Mouse (Mus musculus): ENCODE measurements around the gene Wdr20. TPM values are rescaled to one million over a fixed set of nuclear protein-coding genes. Genes with fewer than 3 reads are reported as not detected.
"Not testable (repeated sequence)": the region's sequence is repeated elsewhere in the genome, so short reads cannot be mapped to it uniquely, and the experiment has no call there.

Gene Wdr20
- total RNA-seq (2014; rRNA removed; ENCODE audit: low replicate concordance) (36.9 and 45.8 TPM in 2 replicates), polyA plus RNA-seq (2015; fragmentation: Nextera tagmentation; extraction: Ambion mirVana) (10.7 and 12.1 TPM in 2 replicates)

GRCm38 (mm10) chr12:110737170-110738157 is at the start of gene Wdr20:
TSS of gene Wdr20 (plus strand) at chr12:110737944.
- under 1% methylated on average over 66 of the region's 69 CpGs for WGBS
- H3K9ac ChIP-seq (replicated peaks; ENCODE audit: low read depth, low read length): peak within 1 kb of the TSS; percentile 86
- peaks cover 8% of the 10 kb centered on the region for H3K4me1 ChIP-seq (ENCODE audit: control insufficient read depth, insufficient read depth)
- H3K9me3 ChIP-seq (replicated peaks; ENCODE audit: control insufficient read depth, low read length): no peaks in the 10 kb centered on the region
- peak within 1 kb of the TSS; percentile 70 for H3K27ac ChIP-seq (ENCODE audit: low read depth)
- no peak for TF ChIP-seq CTCF (IDR thresholded peaks at IDR 0.05; ENCODE audit: low read depth)
- no peaks in the 10 kb centered on the region for H3K27me3 ChIP-seq (ENCODE audit: control insufficient read depth, insufficient read depth, low read length)
- ATAC-seq (ENCODE audit: insufficient read depth, low read depth): peak; percentile 99
- peak; percentile 92 for DNase-seq (ENCODE audit: low spot score)
- H3K4me3 ChIP-seq (ENCODE audit: low read depth, low read length): peak within 1 kb of the TSS; percentile 79
- H3K4me2 ChIP-seq (ENCODE audit: low read depth, low read length): peak within 1 kb of the TSS; percentile 90
- no peaks in the 10 kb centered on the region for H3K36me3 ChIP-seq (replicated peaks; ENCODE audit: control insufficient read depth, insufficient read depth, low read length)

GRCm38 (mm10) chr12:110688921-110689320 is 48.8 kb upstream of the Wdr20 start:
- WGBS: 89% methylated on average over 3 of the region's 3 CpGs

GRCm38 (mm10) chr12:110689919-110690643 is 47.7 kb upstream of the Wdr20 start:
- 89% methylated on average over 6 of the region's 6 CpGs for whole genome bisulfite sequencing
- TF ChIP-seq EP300 (IDR thresholded peaks at IDR 0.05; ENCODE audit: low read depth) (no peak), CTCF (IDR thresholded peaks at IDR 0.05; ENCODE audit: low read depth) (no peak)
- Histone ChIP-seq H3K4me3 (ENCODE audit: low read depth, low read length) (no peak overlapping the region), H3K4me1 (ENCODE audit: control insufficient read depth, insufficient read depth) (peaks cover 17% of the 10 kb centered on the region), H3K4me2 (ENCODE audit: low read depth, low read length) (no peak overlapping the region), H3K27me3 (ENCODE audit: control insufficient read depth, insufficient read depth, low read length) (no peaks in the 10 kb centered on the region), H3K9ac (replicated peaks; ENCODE audit: low read depth, low read length) (no peak overlapping the region), H3K9me3 (replicated peaks; ENCODE audit: control insufficient read depth, low read length) (no peaks in the 10 kb centered on the region), H3K36me3 (replicated peaks; ENCODE audit: control insufficient read depth, insufficient read depth, low read length) (peaks cover 52% of the 10 kb centered on the region), H3K27ac (ENCODE audit: low read depth) (0 out of 2 replicates have a peak overlapping the region, but pooled peaks have one; percentile 6)
- ATAC-seq (ENCODE audit: insufficient read depth, low read depth) (no peak), DNase-seq (ENCODE audit: low spot score) (no peak)

More at GRCm38 (mm10) chr12:110688921-110689320, 48.8 kb upstream of the Wdr20 start:
- not testable (repeated sequence) for ATAC-seq (ENCODE audit: insufficient read depth, low read depth); H3K4me3 ChIP-seq (ENCODE audit: low read depth, low read length); H3K27me3 ChIP-seq (ENCODE audit: control insufficient read depth, insufficient read depth, low read length); H3K9me3 ChIP-seq (replicated peaks; ENCODE audit: control insufficient read depth, low read length); H3K9ac ChIP-seq (replicated peaks; ENCODE audit: low read depth, low read length); DNase-seq (ENCODE audit: low spot score); H3K4me2 ChIP-seq (ENCODE audit: low read depth, low read length)
- Histone ChIP-seq H3K27ac (ENCODE audit: low read depth) (peak overlapping the region; percentile 91), H3K36me3 (replicated peaks; ENCODE audit: control insufficient read depth, insufficient read depth, low read length) (peaks cover 46% of the 10 kb centered on the region), H3K4me1 (ENCODE audit: control insufficient read depth, insufficient read depth) (peaks cover 11% of the 10 kb centered on the region)

GRCm38 (mm10) chr12:110693378-110693777 is 44.4 kb upstream of the Wdr20 start:
- ATAC-seq (ENCODE audit: insufficient read depth, low read depth); H3K27me3 ChIP-seq (ENCODE audit: control insufficient read depth, insufficient read depth, low read length); DNase-seq (ENCODE audit: low spot score); H3K4me2 ChIP-seq (ENCODE audit: low read depth, low read length); H3K4me1 ChIP-seq (ENCODE audit: control insufficient read depth, insufficient read depth); H3K27ac ChIP-seq (ENCODE audit: low read depth); H3K9ac ChIP-seq (replicated peaks; ENCODE audit: low read depth, low read length); H3K9me3 ChIP-seq (replicated peaks; ENCODE audit: control insufficient read depth, low read length); H3K4me3 ChIP-seq (ENCODE audit: low read depth, low read length): not testable (repeated sequence)
- WGBS: 58% methylated on average over 5 of the region's 5 CpGs
- H3K36me3 ChIP-seq (replicated peaks; ENCODE audit: control insufficient read depth, insufficient read depth, low read length): peaks cover 52% of the 10 kb centered on the region

GRCm38 (mm10) chr12:110695676-110696171 is 42.0 kb upstream of the Wdr20 start:
- ATAC-seq (ENCODE audit: insufficient read depth, low read depth) (peak; percentile 44), DNase-seq (ENCODE audit: low spot score) (peak; percentile 54)
- Histone ChIP-seq H3K4me1 (ENCODE audit: control insufficient read depth, insufficient read depth) (peaks cover 6% of the 10 kb centered on the region; the same call in 1 of the 2 replicates), H3K4me3 (ENCODE audit: low read depth, low read length) (peak overlapping the region; percentile 100), H3K4me2 (ENCODE audit: low read depth, low read length) (peak overlapping the region; percentile 69), H3K9me3 (replicated peaks; ENCODE audit: control insufficient read depth, low read length) (no peaks in the 10 kb centered on the region), H3K36me3 (replicated peaks; ENCODE audit: control insufficient read depth, insufficient read depth, low read length) (peaks cover 32% of the 10 kb centered on the region), H3K9ac (replicated peaks; ENCODE audit: low read depth, low read length) (peak overlapping the region; percentile 99), H3K27me3 (ENCODE audit: control insufficient read depth, insufficient read depth, low read length) (no peaks in the 10 kb centered on the region), H3K27ac (ENCODE audit: low read depth) (peak overlapping the region; percentile 96)
- no peak for TF ChIP-seq CTCF (IDR thresholded peaks at IDR 0.05; ENCODE audit: low read depth)
- no peak for TF ChIP-seq EP300 (IDR thresholded peaks at IDR 0.05; ENCODE audit: low read depth)
- 1% methylated on average over 54 of the region's 55 CpGs for WGBS

Data from heart, postnatal 0 days (tissue).